Mouse (Mus musculus) neural tube, embryonic 12.5 days (tissue): Measurements from ENCODE around the gene Gpn2. TPM values are rescaled to one million over a fixed set of nuclear protein-coding genes. Genes with fewer than 3 reads are reported as not detected.

Experiments
- ATAC-seq: fragments of 200-750 bp; cut with Nextera tagmentation; 2 replicates; pipeline ENCODE4 v1.8.0; 2017; ENCODE audit warnings: low read depth, mild to moderate bottlenecking, moderate TSS enrichment, moderate library complexity; ENCODE audit not compliant: low FRiP score
- H3K27ac ChIP-seq: fragments of 300-500 bp; sonication (generic); 2 replicates; pipeline ENCODE4 v1.5.1; 2016
- H3K27me3 ChIP-seq: fragments of 300-500 bp; sonication (generic); replicated peaks from 2 replicates; pipeline ENCODE4 v1.6.1; 2016; ENCODE audit warnings: mild to moderate bottlenecking
- H3K36me3 ChIP-seq: fragments of 300-500 bp; sonication (generic); 2 replicates; pipeline ENCODE4 v1.6.1; 2016; ENCODE audit warnings: mild to moderate bottlenecking
- H3K4me1 ChIP-seq: fragments of 300-500 bp; sonication (generic); 2 replicates; pipeline ENCODE4 v1.6.1; 2016
- H3K4me2 ChIP-seq: fragments of 300-500 bp; sonication (generic); replicated peaks from 2 replicates; pipeline ENCODE4 v1.6.1; 2016; ENCODE audit warnings: mild to moderate bottlenecking
- H3K4me3 ChIP-seq: fragments of 300-500 bp; sonication (generic); 2 replicates; pipeline ENCODE4 v1.5.1; 2016
- H3K9ac ChIP-seq: fragments of 300-500 bp; sonication (generic); 2 replicates; pipeline ENCODE4 v1.6.1; 2016; ENCODE audit warnings: mild to moderate bottlenecking
- H3K9me3 ChIP-seq: fragments of 300-500 bp; sonication (generic); 2 replicates; pipeline ENCODE4 v1.6.1; 2016; ENCODE audit warnings: mild to moderate bottlenecking
- WGBS: fragments of 180-500 bp; shearing (Covaris S2); methylation state at CpG from one replicate; pipeline ENCODE4 v1.1.7; 2016; 5-methylcytosine and 5-hydroxymethylcytosine counted together
- polyA plus RNA-seq: library from polyadenylated mRNA; unstranded; fragments of >200 nt; fragmentation: Nextera tagmentation; extraction: Ambion mirVana; gene quantifications from 2 replicates; pipeline ENCODE4 v1.2.1, GENCODE M21; 2016

Gpn2 gene
- polyA plus RNA-seq, 1 experiment from 2014 or later, result 22.7 TPM

- H3K27ac ChIP-seq, result no peak overlapping the region
- no peak overlapping the region for H3K4me3 ChIP-seq
- H3K4me1 ChIP-seq, result no peaks in the 10 kb centered on the region
- WGBS, result 94% methylated on average over 4 of the region's 4 CpGs
- H3K27me3 ChIP-seq, result no peaks in the 10 kb centered on the region
- H3K36me3 ChIP-seq, result peaks cover 43% of the 10 kb centered on the region
- H3K9me3 ChIP-seq, result no peaks in the 10 kb centered on the region
- no peak for ATAC-seq
- no peak overlapping the region for H3K4me2 ChIP-seq
- H3K9ac ChIP-seq, result no peak overlapping the region
These were observed 29.7 kb downstream of the Gpn2 start for GRCm38 (mm10) chr4:133613867-133614266.

- Histone ChIP-seq H3K4me1 (no peaks in the 10 kb centered on the region), H3K4me3 (no peak overlapping the region), H3K9me3 (no peaks in the 10 kb centered on the region), H3K27ac (no peak overlapping the region), H3K4me2 (no peak overlapping the region), H3K9ac (no peak overlapping the region), H3K36me3 (peaks cover 45% of the 10 kb centered on the region), H3K27me3 (no peaks in the 10 kb centered on the region)
- no peak for ATAC-seq
- WGBS, result 91% methylated on average over 8 of the region's 8 CpGs
These were observed 30.2 kb downstream of the Gpn2 start for GRCm38 (mm10) chr4:133614274-133614761.

- peaks cover 45% of the 10 kb centered on the region for H3K36me3 ChIP-seq
- H3K4me1 ChIP-seq, result no peaks in the 10 kb centered on the region
- no peak overlapping the region for H3K4me3 ChIP-seq
- ATAC-seq, result no peak
- no peak overlapping the region for H3K9ac ChIP-seq
- H3K27me3 ChIP-seq, result no peaks in the 10 kb centered on the region
- WGBS, result 82% methylated on average over 10 of the region's 10 CpGs
- H3K4me2 ChIP-seq, result no peak overlapping the region
- H3K9me3 ChIP-seq, result no peaks in the 10 kb centered on the region
- no peak overlapping the region for H3K27ac ChIP-seq
These were observed 31.3 kb downstream of the Gpn2 start for GRCm38 (mm10) chr4:133615416-133615815.

- no peak for ATAC-seq
- Histone ChIP-seq H3K27ac (no peak overlapping the region), H3K4me3 (no peak overlapping the region), H3K27me3 (no peaks in the 10 kb centered on the region), H3K4me2 (no peak overlapping the region), H3K9ac (no peak overlapping the region), H3K4me1 (no peaks in the 10 kb centered on the region), H3K36me3 (peaks cover 32% of the 10 kb centered on the region), H3K9me3 (no peaks in the 10 kb centered on the region)
- 94% methylated on average over 11 of the region's 11 CpGs for WGBS
These were observed 33.8 kb downstream of the Gpn2 start for GRCm38 (mm10) chr4:133617936-133618335.

- no peak overlapping the region for H3K4me2 ChIP-seq
- H3K4me1 ChIP-seq, result no peaks in the 10 kb centered on the region
- WGBS, result 76% methylated on average over 4 of the region's 4 CpGs
- no peak for ATAC-seq
- H3K4me3 ChIP-seq, result no peak overlapping the region
- no peak overlapping the region for H3K27ac ChIP-seq
- peaks cover 23% of the 10 kb centered on the region for H3K36me3 ChIP-seq
- no peaks in the 10 kb centered on the region for H3K27me3 ChIP-seq
- H3K9me3 ChIP-seq, result no peaks in the 10 kb centered on the region
- H3K9ac ChIP-seq, result no peak overlapping the region
These were observed 35.4 kb downstream of the Gpn2 start for GRCm38 (mm10) chr4:133619473-133620136.

GRCm38 (mm10) chr4:133620668-133621067, 36.5 kb downstream of the Gpn2 start:
- ATAC-seq, result no peak
- no peaks in the 10 kb centered on the region for H3K27me3 ChIP-seq
- WGBS, result 92% methylated on average over 8 of the region's 8 CpGs

GRCm38 (mm10) chr4:133622161-133622695, 38.1 kb downstream of the Gpn2 start:
- H3K9me3 ChIP-seq, result no peaks in the 10 kb centered on the region
- H3K4me3 ChIP-seq, result no peak overlapping the region
- no peak overlapping the region for H3K4me2 ChIP-seq
- no peak for ATAC-seq
- WGBS, result 80% methylated on average over 11 of the region's 11 CpGs
- no peaks in the 10 kb centered on the region for H3K4me1 ChIP-seq
- no peak overlapping the region for H3K27ac ChIP-seq
- no peaks in the 10 kb centered on the region for H3K27me3 ChIP-seq
- peaks cover 33% of the 10 kb centered on the region for H3K36me3 ChIP-seq
- no peak overlapping the region for H3K9ac ChIP-seq

More at GRCm38 (mm10) chr4:133620668-133621067, 36.5 kb downstream of the Gpn2 start:
- Histone ChIP-seq H3K9ac (no peak overlapping the region), H3K9me3 (no peaks in the 10 kb centered on the region), H3K4me2 (no peak overlapping the region), H3K36me3 (peaks cover 19% of the 10 kb centered on the region), H3K27ac (no peak overlapping the region), H3K4me1 (no peaks in the 10 kb centered on the region), H3K4me3 (no peak overlapping the region)

GRCm38 (mm10) chr4:133624830-133625229, 40.7 kb downstream of the Gpn2 start:
- H3K9ac ChIP-seq, result no peak overlapping the region
- WGBS, result 91% methylated on average over 7 of the region's 7 CpGs
- H3K9me3 ChIP-seq, result no peaks in the 10 kb centered on the region
- no peaks in the 10 kb centered on the region for H3K27me3 ChIP-seq
- no peaks in the 10 kb centered on the region for H3K4me1 ChIP-seq
- no peak for ATAC-seq
- no peak overlapping the region for H3K4me3 ChIP-seq
- no peak overlapping the region for H3K4me2 ChIP-seq
- peaks cover 30% of the 10 kb centered on the region for H3K36me3 ChIP-seq
- no peak overlapping the region for H3K27ac ChIP-seq

GRCm38 (mm10) chr4:133625621-133626071, 41.5 kb downstream of the Gpn2 start:
- H3K4me3 ChIP-seq, result no peak overlapping the region
- H3K9me3 ChIP-seq, result no peaks in the 10 kb centered on the region
- WGBS, result 70% methylated on average over 11 of the region's 11 CpGs
- H3K27me3 ChIP-seq, result no peaks in the 10 kb centered on the region
- ATAC-seq, result no peak
- no peak overlapping the region for H3K9ac ChIP-seq
- H3K4me2 ChIP-seq, result no peak overlapping the region
- H3K4me1 ChIP-seq, result no peaks in the 10 kb centered on the region
- H3K36me3 ChIP-seq, result peaks cover 30% of the 10 kb centered on the region
- H3K27ac ChIP-seq, result no peak overlapping the region

GRCm38 (mm10) chr4:133626221-133626620, 42.1 kb downstream of the Gpn2 start:
- Histone ChIP-seq H3K27me3 (no peaks in the 10 kb centered on the region), H3K9ac (no peak overlapping the region), H3K9me3 (no peaks in the 10 kb centered on the region), H3K27ac (no peak overlapping the region), H3K4me3 (no peak overlapping the region), H3K36me3 (peaks cover 30% of the 10 kb centered on the region), H3K4me1 (peaks cover 2% of the 10 kb centered on the region), H3K4me2 (no peak overlapping the region)
- 45% methylated on average over 5 of the region's 5 CpGs for WGBS
- no peak for ATAC-seq

GRCm38 (mm10) chr4:133626621-133627020, 42.5 kb downstream of the Gpn2 start:
- no peak overlapping the region for H3K4me2 ChIP-seq
- no peak overlapping the region for H3K4me3 ChIP-seq
- no peaks in the 10 kb centered on the region for H3K27me3 ChIP-seq
- no peak for ATAC-seq
- no peaks in the 10 kb centered on the region for H3K9me3 ChIP-seq
- WGBS, result 87% methylated on average over 9 of the region's 9 CpGs
- H3K27ac ChIP-seq, result no peak overlapping the region
- peaks cover 6% of the 10 kb centered on the region for H3K4me1 ChIP-seq
- H3K36me3 ChIP-seq, result peaks cover 30% of the 10 kb centered on the region
- H3K9ac ChIP-seq, result no peak overlapping the region

GRCm38 (mm10) chr4:133627039-133627438, 42.9 kb downstream of the Gpn2 start:
- H3K4me2 ChIP-seq, result no peak overlapping the region
- ATAC-seq, result no peak
- peaks cover 30% of the 10 kb centered on the region for H3K36me3 ChIP-seq
- 94% methylated on average over 14 of the region's 14 CpGs for whole genome bisulfite sequencing
- H3K4me3 ChIP-seq, result no peak overlapping the region
- no peak overlapping the region for H3K27ac ChIP-seq
- no peaks in the 10 kb centered on the region for H3K27me3 ChIP-seq
- no peak overlapping the region for H3K9ac ChIP-seq
- H3K4me1 ChIP-seq, result peaks cover 10% of the 10 kb centered on the region
- H3K9me3 ChIP-seq, result no peaks in the 10 kb centered on the region

GRCm38 (mm10) chr4:133628517-133628916, 44.4 kb downstream of the Gpn2 start:
- peaks cover 25% of the 10 kb centered on the region for H3K36me3 ChIP-seq
- WGBS, result 86% methylated on average over 2 of the region's 2 CpGs
- H3K4me3 ChIP-seq, result no peak overlapping the region
- H3K27me3 ChIP-seq, result no peaks in the 10 kb centered on the region
- no peak overlapping the region for H3K9ac ChIP-seq
- ATAC-seq, result no peak
- H3K4me2 ChIP-seq, result no peak overlapping the region
- H3K27ac ChIP-seq, result no peak overlapping the region
- no peaks in the 10 kb centered on the region for H3K9me3 ChIP-seq
- peaks cover 18% of the 10 kb centered on the region for H3K4me1 ChIP-seq
